Mouse (Mus musculus) CH12.LX (cell line): ENCODE results near the gene Esr1. TPM values are rescaled to one million over a fixed set of nuclear protein-coding genes. Genes with fewer than 3 reads are reported as not detected.

Experiments used
- DNase-seq: peaks from one replicate; pipeline ENCODE4 v3.0.0-alpha.2; 2013; ENCODE audit errors: extremely low read depth
- H3K27ac ChIP-seq: 2 replicates; pipeline ENCODE4 v1.5.1; 2012; ENCODE audit warnings: low read depth, mild to moderate bottlenecking, control low read depth, moderate library complexity; ENCODE audit not compliant: insufficient read depth
- H3K27me3 ChIP-seq: replicated peaks from 2 replicates; pipeline ENCODE3; 2012; ENCODE audit warnings: inconsistent platforms
- H3K36me3 ChIP-seq, 2 experiments: replicated peaks in 1 of 2; 2 replicates each; pipeline versions ENCODE3 to v1.6.1; 2012; ENCODE audit warnings: inconsistent platforms in 1 of 2, low read length in 1 of 2, mild to moderate bottlenecking in 1 of 2, mixed read lengths in 1 of 2, moderate library complexity in 1 of 2; ENCODE audit not compliant: control insufficient read depth in 1 of 2, insufficient read depth in 1 of 2
- H3K4me1 ChIP-seq, 2 experiments: 2 replicates each; pipeline ENCODE4 v1.6.1; 2012; ENCODE audit warnings: inconsistent platforms in 1 of 2, moderate library complexity in 1 of 2; ENCODE audit not compliant: insufficient read depth in 2 of 2, control insufficient read depth in 1 of 2
- H3K4me2 ChIP-seq: 2 replicates; pipeline ENCODE4 v1.6.1; 2012; ENCODE audit warnings: low read depth, mild to moderate bottlenecking, control low read depth; ENCODE audit not compliant: poor library complexity, insufficient read depth, severe bottlenecking
- H3K4me3 ChIP-seq, 3 experiments: fragments of 150-350 bp in 1 of 3; sonication (generic) in 1 of 3; replicated peaks in 1 of 3; 2 replicates each; pipeline versions ENCODE3 to v1.5.1; 2011 to 2012; ENCODE audit warnings: low read depth in 2 of 3, low read length in 2 of 3, mild to moderate bottlenecking in 2 of 3, moderate library complexity in 2 of 3, control low read depth in 1 of 3, improper control_type of control experiment in 1 of 3, inconsistent platforms in 1 of 3, mixed read lengths in 1 of 3; ENCODE audit not compliant: poor library complexity in 1 of 3
- H3K79me2 ChIP-seq: replicated peaks from 2 replicates; pipeline ENCODE4 v1.6.1; 2012; ENCODE audit warnings: mild to moderate bottlenecking, moderate library complexity; ENCODE audit not compliant: control insufficient read depth, poor library complexity, insufficient read depth, severe bottlenecking; ENCODE audit errors: extremely low read depth
- H3K9ac ChIP-seq: 2 replicates; pipeline ENCODE4 v1.6.1; 2012; ENCODE audit warnings: low read depth, mild to moderate bottlenecking, control low read depth, moderate library complexity; ENCODE audit not compliant: insufficient read depth
- H3K9me3 ChIP-seq: replicated peaks from 2 replicates; pipeline ENCODE3; 2012; ENCODE audit warnings: low read length, inconsistent platforms, mixed read lengths
- CTCF ChIP-seq, 2 experiments: IDR thresholded peaks in 1 of 2; conservative IDR thresholded peaks in 1 of 2; 2 replicates each; pipeline ENCODE4 v1.5.1; 2011 to 2012; ENCODE audit warnings: low read depth in 2 of 2, low read length in 2 of 2, improper control_type of control experiment in 1 of 2, inconsistent platforms in 1 of 2, mild to moderate bottlenecking in 1 of 2, moderate library complexity in 1 of 2
- ELF1 ChIP-seq: IDR thresholded peaks from 2 replicates; pipeline ENCODE4 v1.6.1; 2014; ENCODE audit warnings: low read depth, mild to moderate bottlenecking, inconsistent platforms, low read length, improper control_type of control experiment
- EP300 ChIP-seq: IDR thresholded peaks from 2 replicates; pipeline ENCODE4 v1.6.1; 2011; ENCODE audit warnings: low read length, improper control_type of control experiment
- GABPA ChIP-seq: IDR thresholded peaks from 2 replicates; pipeline ENCODE4 v1.6.1; 2012; ENCODE audit warnings: low read depth, low read length, improper control_type of control experiment, inconsistent platforms; ENCODE audit not compliant: insufficient replicate concordance
- HCFC1 ChIP-seq: IDR thresholded peaks from 2 replicates; pipeline ENCODE4 v1.6.1; 2012; ENCODE audit warnings: low read depth, mild to moderate bottlenecking, inconsistent platforms, low read length, improper control_type of control experiment
- JUN ChIP-seq: IDR thresholded peaks from 2 replicates; pipeline ENCODE4 v1.6.1; 2011; ENCODE audit warnings: low read depth, mild to moderate bottlenecking, low read length, improper control_type of control experiment, moderate library complexity; ENCODE audit not compliant: insufficient read depth
- JUND ChIP-seq: conservative IDR thresholded peaks from 2 replicates; pipeline ENCODE4 v1.6.1; 2011; ENCODE audit warnings: low read depth, low read length, improper control_type of control experiment
- MXI1 ChIP-seq: IDR thresholded peaks from 2 replicates; pipeline ENCODE4 v1.6.1; 2011; ENCODE audit warnings: mild to moderate bottlenecking, low read depth, low read length, improper control_type of control experiment
- MYC ChIP-seq: IDR thresholded peaks from 2 replicates; pipeline ENCODE4 v1.6.1; 2011; ENCODE audit warnings: low read depth, mild to moderate bottlenecking, improper control_type of control experiment, low read length
- RAD21 ChIP-seq: IDR thresholded peaks from 2 replicates; pipeline ENCODE4 v1.6.1; 2011; ENCODE audit warnings: low read depth, mild to moderate bottlenecking, low read length, improper control_type of control experiment, moderate library complexity
- UBTF ChIP-seq: IDR thresholded peaks from 2 replicates; pipeline ENCODE4 v1.6.1; 2012; ENCODE audit warnings: low read depth, mild to moderate bottlenecking, inconsistent platforms, low read length, improper control_type of control experiment, moderate library complexity
- USF1 ChIP-seq: IDR thresholded peaks from 2 replicates; pipeline ENCODE4 v1.6.1; 2014; ENCODE audit warnings: low read depth, mild to moderate bottlenecking, inconsistent platforms, low read length, improper control_type of control experiment
- USF2 ChIP-seq: conservative IDR thresholded peaks from 2 replicates; pipeline ENCODE4 v1.6.1; 2011; ENCODE audit warnings: low read depth, low read length, improper control_type of control experiment
- ZC3H11A ChIP-seq: IDR thresholded peaks from 2 replicates; pipeline ENCODE4 v1.6.1; 2012; ENCODE audit warnings: low read depth, mild to moderate bottlenecking, inconsistent platforms, low read length, improper control_type of control experiment
- ZKSCAN1 ChIP-seq: IDR thresholded peaks from 2 replicates; pipeline ENCODE4 v1.6.1; 2012; ENCODE audit warnings: low read depth, inconsistent platforms, low read length, improper control_type of control experiment, borderline replicate concordance
- ZMIZ1 ChIP-seq: IDR thresholded peaks from 2 replicates; pipeline ENCODE4 v1.6.1; 2012; ENCODE audit warnings: low read depth, mild to moderate bottlenecking, inconsistent platforms, low read length, improper control_type of control experiment
- ZNF384 ChIP-seq: IDR thresholded peaks from 2 replicates; pipeline ENCODE4 v1.6.1; 2012; ENCODE audit warnings: low read depth, low read length, improper control_type of control experiment, inconsistent platforms
- dilution Hi-C: fragments of 300-500 bp; cut with MboI; formaldehyde crosslinking; loops from 2 replicates; pipeline ENCODE4 v1.14.3; 2020; ENCODE audit warnings: low sequenced_read_pairs; ENCODE audit not compliant: extremely low pct_unique_long_range_greater_than_20kb, extremely low pct_ligation_motif_present
- in situ Hi-C: fragments of 300-500 bp; cut with MboI; formaldehyde crosslinking; loops from 3 replicates; pipeline ENCODE4 v1.14.3; 2019; ENCODE audit warnings: low sequenced_read_pairs, low pct_ligation_motif_present, low pct_unique_long_range_greater_than_20kb, mixed read lengths
- polyA plus RNA-seq: library from polyadenylated mRNA; unstranded; fragments of >175 nt; gene quantifications from 2 replicates; pipeline ENCODE4 v1.2.1, GENCODE M21; 2012; ENCODE audit warnings: low read depth; ENCODE audit not compliant: insufficient read length
- total RNA-seq, 2 experiments: library from RNA; depleted of rRNA; stranded (reverse); fragments of 300-350 nt in 1 of 2; fragments of >200 nt in 1 of 2; gene quantifications; 2 replicates each; pipeline ENCODE4 v1.2.3; 2012 to 2014

Gene Esr1
- total and polyA plus RNA-seq, 3 experiments, result 0.63 to 1.0 (median 0.64) TPM

GRCm38 (mm10) chr10:4996592-4996991 lies 385.2 kb downstream of the Esr1 start:
- Histone ChIP-seq H3K27me3 (no peaks in the 10 kb centered on the region), H3K9me3 (no peaks in the 10 kb centered on the region), H3K36me3 (no peaks in the 10 kb centered on the region), H3K4me3 (no peak overlapping the region), H3K9ac (no peak overlapping the region), H3K79me2 (no peaks in the 10 kb centered on the region), H3K27ac (no peak overlapping the region), H3K4me2 (no peak overlapping the region), H3K4me1 (no peaks in the 10 kb centered on the region)
- dilution Hi-C loops, result no loop called here
- DNase-seq, result no peak
- TF ChIP-seq JUN (no peak), MYC (no peak), RAD21 (no peak), ZC3H11A (no peak), ZMIZ1 (no peak), USF1 (no peak), JUND (no peak), ZNF384 (no peak), UBTF (no peak), CTCF (conservative IDR thresholded peaks at IDR 0.05 in 1 of 2, IDR thresholded peaks at IDR 0.05 in 1 of 2; ENCODE audit: low read depth in 2 of 2, low read length in 2 of 2) (no peak), EP300 (no peak), ELF1 (no peak), GABPA (no peak), ZKSCAN1 (no peak), MXI1 (no peak)
- in situ Hi-C loops, result loop anchor here (25.0 kb wide), 1 partner anchor 359 kb away; no protein-coding TSS in a partner anchor

DNA sequence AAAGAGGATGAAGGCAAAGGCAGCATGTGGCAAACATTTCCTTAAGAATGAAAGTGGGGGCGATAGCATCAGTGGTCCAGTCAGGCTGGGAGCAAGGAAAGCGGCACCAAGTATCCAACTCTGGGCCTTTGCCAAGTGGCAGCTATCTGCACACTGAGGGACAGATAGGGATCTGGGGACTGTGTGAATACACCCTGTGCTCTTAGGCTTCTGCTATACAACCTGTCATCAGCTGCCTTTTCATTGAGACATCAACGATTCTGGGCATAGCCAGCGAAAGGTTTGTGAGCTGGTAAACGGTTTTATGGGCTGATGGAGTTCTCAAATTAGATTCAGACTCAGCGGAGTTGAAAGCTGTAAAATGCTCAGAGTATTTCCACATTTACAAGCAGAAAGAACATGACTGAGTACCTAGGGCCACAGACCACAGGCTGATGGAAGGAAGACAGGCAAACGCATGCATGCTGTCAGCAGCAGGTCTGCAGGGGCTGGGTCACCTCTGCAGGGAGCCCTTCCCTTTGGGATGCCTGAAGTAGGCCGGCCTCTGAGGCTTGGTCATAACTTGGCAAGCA lies 397.5 kb downstream of the Esr1 start:
- no peaks in the 10 kb centered on the region for H3K27me3 ChIP-seq
- no peak overlapping the region for H3K4me3 ChIP-seq
- no peak overlapping the region for H3K4me2 ChIP-seq
- H3K79me2 ChIP-seq, result no peaks in the 10 kb centered on the region
- DNase-seq, result no peak
- dilution Hi-C loops, result no loop called here
- TF ChIP-seq ZMIZ1 (no peak), HCFC1 (no peak), ZC3H11A (no peak), USF2 (no peak)
- no peaks in the 10 kb centered on the region for H3K9me3 ChIP-seq
- no peaks in the 10 kb centered on the region for H3K36me3 ChIP-seq
- in situ Hi-C loops, result no loop called here
- no peak overlapping the region for H3K9ac ChIP-seq
- H3K27ac ChIP-seq, result no peak overlapping the region
- H3K4me1 ChIP-seq, result peaks cover 0 to 12% of the 10 kb centered on the region in 2 experiments; a peak in 2 of 4 replicates
